Mouse (Mus musculus): ENCODE data around the gene Klk6.
A peak's percentile ranks its signal among the peaks of the same experiment; 100 is the strongest.

Gene Klk6

DNA sequence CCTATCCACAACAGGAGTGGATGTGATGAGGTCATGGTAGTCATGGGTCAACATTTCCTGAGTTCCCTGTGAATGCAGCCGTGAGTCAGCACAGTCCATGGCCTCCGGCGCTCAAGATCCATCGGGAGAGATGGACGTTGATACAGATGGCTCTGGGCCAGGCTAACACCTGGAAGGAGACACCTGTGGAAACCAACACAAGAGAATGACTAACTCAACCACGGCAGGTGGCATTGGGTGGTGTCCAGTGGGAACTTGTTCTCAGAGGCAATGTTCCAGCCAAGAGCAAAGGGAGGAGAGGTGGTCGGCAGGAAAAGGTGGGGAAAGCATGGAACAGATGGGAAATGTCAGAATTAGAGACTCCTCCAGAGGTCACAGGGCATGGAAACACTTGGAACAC is 2.7 kb upstream of the Klk6 start:
- no peak for DNase-seq (ENCODE audit: low spot score in 2 of 2)

DNA sequence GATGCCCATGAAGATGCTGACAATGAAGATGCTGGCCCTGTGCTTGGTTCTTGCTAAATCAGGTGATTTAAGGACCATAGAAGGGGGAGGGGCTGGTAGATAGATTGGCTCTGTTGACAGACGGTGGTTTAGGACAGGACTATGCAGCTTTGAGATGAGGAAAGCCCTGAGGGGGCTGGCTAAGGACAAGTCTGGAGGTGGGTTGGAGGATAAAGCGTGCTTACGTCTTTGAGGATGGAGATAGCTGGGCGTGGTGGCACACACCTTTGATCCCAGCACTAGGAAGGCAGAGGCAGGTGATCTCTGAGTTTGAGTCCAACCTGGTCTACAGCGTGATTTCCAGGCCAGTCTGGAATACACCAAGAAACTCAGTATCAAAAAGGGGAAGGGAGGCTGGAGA is 1.8 kb downstream of the Klk6 start:
- DNase-seq (ENCODE audit: low spot score in 2 of 2), result no peak

DNA sequence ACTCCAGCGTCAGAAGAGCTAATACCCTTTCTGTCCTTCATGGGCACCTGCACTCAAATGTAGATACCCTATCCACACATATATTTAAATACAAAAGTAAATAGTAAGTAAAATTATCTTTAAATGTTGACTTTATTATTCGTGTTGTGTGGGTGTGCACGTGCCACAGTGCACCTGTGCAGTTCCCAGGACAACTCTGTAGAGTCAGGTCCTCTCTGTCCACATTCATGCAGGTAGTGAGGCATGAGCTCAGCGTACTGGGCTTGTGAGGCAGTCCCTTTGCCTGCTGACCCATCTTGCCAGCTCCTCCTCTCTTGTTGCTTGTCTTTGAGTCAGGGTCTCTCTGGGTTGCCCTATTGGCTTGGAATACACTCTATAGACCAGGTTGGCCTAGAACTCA is 3.4 kb downstream of the Klk6 start:
- no peak for DNase-seq (ENCODE audit: low spot score in 2 of 2)

DNA sequence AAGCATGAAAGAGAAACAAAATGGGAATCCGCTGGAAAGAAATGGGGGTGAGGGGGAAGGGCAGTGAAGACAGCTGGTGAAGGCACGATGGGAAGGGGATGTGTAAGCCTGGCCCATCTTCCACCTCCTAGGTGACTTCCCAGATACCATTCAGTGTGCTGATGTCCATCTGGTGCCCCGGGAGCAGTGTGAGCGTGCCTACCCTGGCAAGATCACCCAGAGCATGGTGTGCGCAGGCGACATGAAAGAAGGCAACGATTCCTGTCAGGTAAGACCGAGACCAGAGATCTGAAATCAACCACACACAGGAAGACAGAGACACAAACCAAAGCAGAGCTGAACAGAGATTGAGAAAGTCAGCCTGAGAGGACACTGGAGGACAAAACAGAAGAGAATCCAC is 4.7 kb downstream of the Klk6 start:
- DNase-seq (ENCODE audit: low spot score in 2 of 2), result no peak

DNA sequence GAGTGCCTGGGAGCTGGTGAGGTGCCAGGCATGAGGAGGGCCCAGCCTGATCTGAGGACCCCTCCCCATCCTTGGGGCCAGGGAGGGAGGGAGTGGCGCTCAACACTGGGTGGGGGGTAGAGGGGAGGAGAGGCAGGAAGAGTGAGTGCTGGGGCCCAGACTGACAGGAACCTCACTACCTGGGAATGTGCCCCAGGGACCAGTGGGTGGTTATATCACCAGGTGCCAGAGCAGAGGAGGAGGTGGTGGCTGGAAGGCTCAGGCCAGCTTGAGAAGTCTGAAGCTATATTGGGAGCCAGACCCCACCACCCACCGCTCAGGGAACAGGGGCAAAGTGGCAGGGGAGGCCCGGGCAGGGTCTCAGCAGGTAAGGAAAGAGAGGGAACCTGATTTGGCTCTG is 17.4 kb downstream of the Klk6 start, which contains the start of gene Klk5:
Gene Klk5 (plus strand): TSS at position 271 of the 400 bp plus-strand sequence.
- DNase-seq (ENCODE audit: low spot score in 2 of 2), result no peak

DNA sequence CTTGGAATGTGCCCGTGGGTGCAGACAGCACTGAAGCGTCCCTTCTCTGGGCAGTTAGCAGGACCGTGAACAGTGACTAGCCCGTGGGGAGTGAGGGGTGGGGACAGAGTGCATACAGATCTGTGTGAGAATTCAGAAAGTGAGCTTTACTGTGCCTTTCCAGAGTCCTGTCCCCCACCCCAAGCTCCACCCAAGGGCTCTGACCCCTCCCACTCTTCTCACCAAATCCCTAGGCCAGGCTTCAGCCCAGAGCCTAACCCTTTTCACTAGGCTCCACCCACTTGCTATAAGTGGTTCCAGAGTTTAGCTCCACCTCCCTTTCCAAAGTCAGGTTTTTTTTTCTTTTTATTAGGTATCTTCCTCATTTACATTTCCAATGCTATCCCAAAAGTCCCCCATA is 19.5 kb downstream of the Klk6 start:
- DNase-seq (ENCODE audit: low spot score in 2 of 2), result no peak

DNA sequence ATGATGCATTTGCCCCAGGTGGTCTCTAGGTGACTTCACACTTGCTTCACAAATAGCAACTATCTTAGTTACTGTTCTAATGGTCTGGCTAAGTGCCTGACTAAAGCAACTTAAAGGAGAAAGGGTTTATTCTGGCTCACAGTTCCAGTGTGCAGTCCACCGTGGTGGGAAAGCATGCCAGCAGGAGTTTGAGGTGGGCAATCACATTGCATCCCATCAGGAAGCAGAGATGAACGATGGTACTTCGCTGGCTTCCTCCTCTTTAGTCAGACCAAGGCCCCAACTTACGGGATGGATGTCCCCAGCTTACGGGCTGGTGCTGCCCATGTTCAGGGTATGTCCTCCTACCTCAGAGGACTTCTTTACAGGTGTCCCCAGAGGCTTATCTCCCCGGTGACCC is 27.3 kb downstream of the Klk6 start:
- no peak for DNase-seq (ENCODE audit: low spot score in 2 of 2)

DNA sequence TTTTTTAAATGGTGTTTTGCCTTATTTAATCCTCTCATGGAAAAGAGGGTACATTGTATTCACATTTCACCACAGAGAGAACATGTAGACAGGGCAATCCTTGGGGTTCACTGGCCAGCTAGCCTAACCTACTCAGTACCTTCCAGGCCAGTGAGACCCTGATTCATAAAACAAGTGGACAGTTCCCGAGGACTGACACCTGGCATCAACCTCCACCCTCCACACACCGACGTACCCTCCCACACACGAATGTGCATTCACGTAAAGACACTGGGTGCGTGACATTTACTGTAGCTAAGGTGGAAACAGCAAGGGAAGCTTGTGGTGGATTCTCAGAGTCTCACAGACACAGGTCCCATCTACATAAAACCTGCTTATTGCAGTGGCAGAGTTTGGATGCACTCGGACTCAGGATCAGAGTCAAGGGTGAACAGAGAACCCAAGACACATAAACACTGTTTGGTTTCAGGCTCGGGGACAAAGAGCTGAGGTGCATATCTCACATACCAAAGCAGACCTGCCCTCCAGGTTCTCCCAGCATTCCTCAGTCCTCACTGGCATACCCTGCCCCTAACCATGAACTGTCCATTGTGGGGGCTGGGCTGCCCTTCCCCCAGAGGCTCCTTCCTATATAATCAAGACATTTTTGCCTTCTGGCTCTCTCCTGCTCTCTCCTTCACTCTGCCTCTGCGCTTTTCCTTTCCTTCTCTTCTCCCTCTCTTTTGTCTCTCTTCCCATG is 30.5 kb downstream of the Klk6 start:
- DNase-seq (ENCODE audit: low spot score in 2 of 2), result no peak

DNA sequence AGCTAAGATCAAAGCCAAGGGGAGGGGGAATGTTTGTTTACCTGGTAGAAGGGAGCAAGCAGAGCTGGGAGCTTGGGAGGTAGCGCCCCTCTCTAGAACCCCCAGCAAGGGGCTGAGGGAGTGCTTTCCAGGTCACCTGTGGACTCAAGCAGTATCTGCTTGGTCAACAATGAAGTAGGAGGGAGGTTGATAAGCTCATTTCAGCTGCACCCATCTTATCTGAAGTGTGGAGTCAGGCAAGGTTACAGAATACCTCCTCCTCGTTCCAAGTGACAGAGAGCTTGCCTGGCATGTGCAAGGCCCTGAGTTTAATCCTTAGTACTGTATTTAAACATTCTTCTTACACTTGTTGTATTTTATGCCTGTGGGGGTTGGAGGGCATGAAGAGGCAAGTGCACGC is 31.4 kb downstream of the Klk6 start:
- no peak for DNase-seq (ENCODE audit: low spot score in 2 of 2)

DNA sequence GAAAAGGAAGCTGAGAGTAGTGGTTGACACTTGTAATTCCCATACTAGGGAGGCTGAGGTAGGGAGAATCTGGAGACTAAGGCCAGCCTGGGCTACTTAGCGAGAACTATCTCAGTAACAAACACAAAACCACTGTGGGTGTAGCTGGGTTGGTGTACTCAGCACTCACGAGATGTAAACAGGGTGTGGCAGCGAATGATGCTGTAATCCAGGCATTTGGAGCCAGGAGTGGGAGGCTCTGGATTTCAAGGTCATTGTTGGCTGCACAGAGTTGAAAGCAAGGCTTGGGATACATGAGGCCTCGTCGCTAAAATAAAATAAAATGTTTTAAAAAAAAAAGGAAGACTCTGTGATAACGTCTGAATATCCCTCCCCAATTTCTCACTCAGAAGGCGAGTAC is 32.0 kb downstream of the Klk6 start:
- no peak for DNase-seq (ENCODE audit: low spot score in 2 of 2)

DNA sequence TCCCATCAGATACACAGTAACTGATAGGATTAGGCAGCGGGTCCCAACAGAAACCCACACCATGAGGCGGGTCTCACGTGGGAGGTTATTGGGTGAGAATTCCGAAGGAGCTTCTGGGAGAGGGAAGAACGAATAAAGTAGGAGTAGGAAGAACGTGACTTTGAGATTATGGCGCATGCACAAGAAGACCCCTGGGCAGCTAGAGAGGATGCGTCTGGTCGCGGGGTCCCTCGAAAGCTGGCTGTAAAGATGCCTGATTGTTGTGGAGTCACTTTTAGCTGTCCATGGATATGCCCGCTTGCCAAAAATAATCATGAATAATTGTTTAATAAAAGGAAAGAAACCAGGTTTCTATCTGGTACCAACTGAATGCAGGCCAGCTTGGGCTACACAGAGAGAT is 33.2 kb downstream of the Klk6 start:
- DNase-seq (ENCODE audit: low spot score in 2 of 2), result no peak

DNA sequence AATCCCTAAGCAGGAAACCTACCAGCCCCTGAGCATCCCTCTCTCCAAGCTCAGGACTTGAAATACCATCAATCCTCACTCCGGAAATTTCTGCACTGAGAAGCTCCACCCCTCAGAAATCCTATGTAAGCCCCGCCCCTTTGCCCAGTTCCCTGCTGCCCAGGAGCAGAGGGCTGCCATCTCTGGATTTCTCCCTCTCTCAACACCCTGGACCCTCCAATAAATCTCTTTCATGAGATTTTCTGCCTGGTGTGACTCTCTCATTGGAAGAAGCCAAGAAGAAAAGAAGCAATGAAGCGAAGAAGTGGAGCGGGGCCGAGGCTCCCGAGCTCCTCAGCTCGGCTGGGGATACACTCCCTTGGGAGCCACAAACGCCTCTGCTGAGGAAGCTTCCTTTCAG is 36.1 kb downstream of the Klk6 start:
- no peak for DNase-seq (ENCODE audit: low spot score in 2 of 2)

DNA sequence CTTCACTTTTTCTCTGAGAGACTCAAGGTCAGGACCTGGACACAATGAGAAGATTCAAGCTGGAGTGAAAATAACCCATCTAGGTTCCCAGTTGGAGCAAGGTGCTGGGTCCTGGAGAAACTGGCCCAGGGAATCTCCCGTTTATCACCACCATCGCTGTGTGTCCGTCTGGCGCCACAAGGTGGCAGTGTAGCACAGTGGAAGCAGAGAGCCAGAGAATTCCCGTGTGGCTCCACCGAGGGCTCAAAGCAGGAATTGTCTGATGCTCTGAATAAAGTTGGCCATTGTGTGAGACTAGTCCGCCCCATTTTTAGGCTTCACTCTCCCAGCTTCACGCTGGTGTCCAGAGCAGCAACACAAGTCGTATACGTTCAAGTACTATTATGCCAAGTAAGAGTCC is 48.9 kb downstream of the Klk6 start:
- DNase-seq (ENCODE audit: low spot score in 2 of 2), result peak; percentile 29 to 68

DNA sequence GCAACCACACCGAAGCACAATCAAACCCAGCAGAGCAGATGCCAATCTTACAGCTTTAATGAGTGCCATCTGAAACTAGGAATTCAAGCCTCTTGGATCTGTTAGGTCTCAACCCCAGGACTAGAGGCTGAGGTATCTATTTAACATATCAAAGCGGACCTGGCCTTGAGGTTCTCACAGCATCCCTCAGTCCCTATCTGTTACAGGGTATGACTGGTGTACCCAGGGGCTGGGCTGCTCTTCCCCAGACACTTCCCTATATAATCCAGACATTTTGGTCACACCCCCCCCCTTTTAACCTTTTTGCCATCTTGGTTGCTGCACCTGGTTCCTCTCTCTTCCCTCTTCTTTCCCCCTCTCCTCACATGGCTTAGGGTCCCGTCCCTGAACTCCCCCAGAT is 49.4 kb downstream of the Klk6 start:
- no peak for DNase-seq (ENCODE audit: low spot score in 2 of 2)

DNA sequence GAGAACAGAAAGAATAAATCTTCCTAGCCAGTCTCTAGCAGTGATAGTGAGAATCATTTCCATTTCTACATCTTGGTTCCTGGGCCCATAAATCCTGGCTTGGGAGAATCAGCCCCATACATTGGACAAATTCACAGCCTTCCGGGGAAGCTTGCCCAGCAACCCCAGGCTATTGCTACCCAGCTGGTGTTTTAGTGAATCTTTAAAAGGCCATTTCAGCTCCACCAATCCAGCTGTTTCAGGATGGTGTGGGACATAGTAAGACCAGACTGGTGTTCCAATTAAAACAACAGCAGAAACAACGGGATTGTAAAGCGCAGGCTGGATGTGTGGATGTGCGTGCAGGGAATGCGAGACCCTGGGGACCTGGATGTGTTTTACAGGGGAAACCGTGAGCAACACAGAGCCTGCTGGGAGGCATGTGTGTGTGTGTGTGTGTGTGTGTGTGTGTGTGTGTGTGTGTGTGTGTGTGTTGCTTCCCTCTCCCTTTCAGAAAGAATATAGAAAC is 50.6 kb downstream of the Klk6 start:
- DNase-seq (ENCODE audit: low spot score in 2 of 2), result no peak

DNA sequence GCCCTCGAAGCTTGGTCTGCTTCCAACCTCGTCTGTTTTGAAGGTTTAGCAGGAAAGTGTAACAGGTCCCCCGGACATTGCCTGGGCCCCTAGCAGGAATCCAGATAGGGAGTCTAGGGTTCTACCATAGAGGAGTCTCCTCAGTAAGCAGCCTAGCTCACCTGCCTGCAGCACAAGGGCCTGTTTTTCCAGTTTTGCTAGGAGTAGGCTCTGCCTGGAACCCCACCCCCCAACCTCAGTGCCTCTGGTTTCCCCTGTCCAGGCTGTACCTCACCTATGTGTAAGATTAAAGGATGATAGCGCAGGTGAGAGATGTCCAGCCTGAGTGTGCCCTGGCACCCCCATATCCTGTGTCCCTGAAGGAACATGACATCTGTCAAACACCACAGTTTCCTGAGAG is 52.1 kb downstream of the Klk6 start:
- DNase-seq (ENCODE audit: low spot score in 2 of 2), result no peak

DNA sequence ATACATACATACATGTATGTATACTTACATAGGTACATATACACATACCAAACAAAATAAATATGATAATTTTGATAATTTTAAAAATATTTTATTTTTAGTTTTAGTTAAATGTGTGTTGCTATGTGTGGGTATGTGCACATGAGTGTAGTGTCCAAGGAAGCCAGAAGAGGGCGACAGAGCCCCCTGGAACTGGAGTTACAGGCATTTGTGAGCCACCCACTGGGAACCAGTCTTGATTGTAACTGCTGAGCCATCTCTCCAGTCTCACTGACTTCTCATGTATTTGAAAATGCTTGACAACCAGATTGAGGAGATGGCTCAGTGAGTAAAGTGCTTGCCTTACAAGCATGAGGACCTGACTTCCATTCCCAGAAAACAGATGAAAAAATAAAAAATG is 54.0 kb downstream of the Klk6 start:
- DNase-seq (ENCODE audit: low spot score in 2 of 2), result no peak

DNA sequence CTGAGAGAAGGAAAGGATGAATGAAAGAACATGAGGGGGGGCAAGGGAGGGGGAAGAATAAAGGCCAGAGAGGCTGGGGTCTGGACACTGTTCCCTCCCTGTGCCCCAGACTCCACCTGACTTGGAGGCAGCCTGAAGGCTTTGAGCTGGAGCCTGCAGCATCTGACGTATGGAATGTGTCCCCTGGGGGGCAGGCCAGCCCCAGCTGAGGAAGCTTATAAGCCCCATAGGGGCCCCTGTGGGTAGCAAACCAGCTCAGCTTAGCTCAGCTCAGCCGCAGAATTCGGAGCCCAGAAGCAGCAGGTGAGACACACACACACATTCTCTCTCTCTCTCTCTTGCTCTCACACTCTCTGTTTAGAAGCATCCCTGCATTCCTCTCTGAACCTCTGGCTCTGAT is 56.6 kb downstream of the Klk6 start, which contains the start of gene Klk4:
Gene Klk4 (plus strand): TSS at position 249 of the 400 bp plus-strand sequence.
- DNase-seq (ENCODE audit: low spot score in 2 of 2), result no peak

Data from frontal cortex, postnatal 10 days (tissue).